Mouse (Mus musculus): ENCODE results near the gene Usp17lb. TPM values are rescaled to one million over a fixed set of nuclear protein-coding genes. Genes with fewer than 3 reads are reported as not detected.
"Not testable (repeated sequence)": the region's sequence is repeated elsewhere in the genome, so short reads cannot be mapped to it uniquely, and the experiment has no call there.

Gene Usp17lb
- total RNA-seq (2021) = not detected
- long read RNA-seq, experiment 1 = 0 reads
- long read RNA-seq, experiment 2 = 0 reads

GRCm38 (mm10) chr7:104842503-104842902 is at the start of gene Usp17lb:
TSS of gene Usp17lb (minus strand) at chr7:104842603.
- no peak for DNase-seq (ENCODE audit: low spot score)

- no peak for DNase-seq (ENCODE audit: low spot score)
Measured at GRCm38 (mm10) chr7:104877731-104878130, 35.3 kb upstream of the Usp17lb start, which contains the start of gene Olfr665. TSS of gene Olfr665 (plus strand) at chr7:104878031.

GRCm38 (mm10) chr7:104861381-104861780 is 19.0 kb upstream of the Usp17lb start:
- no peak for DNase-seq (ENCODE audit: low spot score)

DNA sequence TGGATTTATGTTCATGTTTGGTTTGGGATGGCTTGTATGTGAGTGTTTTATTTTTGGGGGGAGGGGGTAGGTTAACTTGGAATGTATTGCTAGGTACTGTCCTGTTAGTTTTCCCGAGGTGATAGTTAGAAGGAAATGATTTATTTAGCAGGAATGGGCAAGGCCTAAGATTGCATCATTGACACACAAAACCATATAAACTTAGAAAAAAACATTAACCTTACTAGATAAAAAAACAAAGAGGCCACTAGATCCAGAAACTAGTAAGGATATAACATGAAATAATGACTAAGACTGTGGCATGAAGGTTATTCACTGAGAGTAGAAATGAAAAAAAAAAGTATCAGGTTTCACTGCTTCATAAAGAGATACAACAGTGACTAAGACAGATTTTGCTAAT is 15.3 kb upstream of the Usp17lb start:
- DNase-seq (ENCODE audit: low spot score) = no peak

DNA sequence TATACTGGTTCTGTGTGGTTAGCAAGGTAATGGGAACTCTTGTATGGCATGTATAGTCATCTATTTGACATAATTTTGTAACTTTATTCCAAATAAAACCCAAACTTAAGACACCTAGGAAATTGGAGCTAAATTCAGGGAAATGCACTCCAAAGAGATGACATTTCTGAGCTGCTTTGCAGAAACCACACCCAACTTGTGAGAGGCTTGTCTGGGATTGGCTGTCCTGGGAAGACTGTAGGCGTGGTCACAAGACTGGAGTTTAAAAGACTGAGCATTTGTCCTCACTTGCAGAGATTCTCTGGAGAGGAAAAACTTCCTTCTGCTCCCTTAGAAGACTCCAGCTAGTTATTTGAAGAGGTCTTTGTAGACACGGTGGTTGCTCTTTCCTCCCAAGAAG is 14.3 kb upstream of the Usp17lb start, which contains the start of gene Usp17la:
Gene Usp17la (plus strand): TSS at position 301 of the 400 bp plus-strand sequence.
- DNase-seq (ENCODE audit: low spot score) = not testable (repeated sequence)

- no peak for DNase-seq (ENCODE audit: low spot score)
Measured at GRCm38 (mm10) chr7:104855248-104855750, 12.9 kb upstream of the Usp17lb start.

GRCm38 (mm10) chr7:104851546-104851945 is 9.1 kb upstream of the Usp17lb start:
- not testable (repeated sequence) for DNase-seq (ENCODE audit: low spot score)

DNA sequence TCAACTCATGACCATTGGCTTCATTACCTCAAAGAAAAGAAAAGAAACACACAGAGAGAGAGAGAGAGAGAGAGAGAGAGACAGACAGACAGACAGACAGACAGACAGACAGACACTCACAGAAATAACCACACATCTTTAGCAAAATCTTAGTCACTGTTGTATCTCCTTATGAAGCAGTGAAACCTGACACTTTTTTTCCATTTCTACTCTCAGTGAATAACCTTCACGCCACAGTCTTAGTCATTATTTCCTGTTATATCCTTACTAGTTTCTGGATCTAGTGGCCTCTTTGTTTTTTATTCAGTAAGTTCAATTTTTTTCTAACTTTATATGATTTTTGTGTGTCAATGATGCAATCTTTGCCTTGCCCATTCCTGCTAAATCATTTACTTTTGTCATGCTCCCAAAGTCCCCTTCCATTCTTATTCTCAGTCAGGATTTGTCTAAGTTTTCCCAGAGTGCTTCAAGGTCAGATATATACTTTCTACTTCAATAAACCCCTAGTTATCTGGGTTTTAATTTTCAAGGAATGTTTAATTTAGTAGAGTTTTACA is 1.4 kb upstream of the Usp17lb start:
- no peak for DNase-seq (ENCODE audit: low spot score)

DNA sequence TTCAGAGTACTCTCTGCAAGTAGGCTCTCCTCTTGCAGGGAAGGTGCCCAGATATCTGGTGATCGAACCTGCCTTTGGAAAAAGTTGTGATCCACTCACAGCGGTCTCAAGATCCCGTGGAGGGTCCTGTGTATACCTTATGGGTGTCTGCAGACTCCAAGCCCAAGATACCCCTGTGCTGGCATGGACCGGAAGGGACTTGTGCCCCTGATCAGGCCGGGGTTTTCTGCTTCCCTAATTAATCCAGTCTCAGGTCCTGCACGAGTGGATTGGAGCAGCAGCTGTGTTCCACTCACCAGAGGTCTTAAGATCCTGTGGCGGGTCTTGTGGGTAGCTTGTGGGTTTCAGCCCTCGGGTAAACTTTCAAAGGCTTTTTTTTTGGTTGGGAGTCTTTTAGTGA is 32.1 kb downstream of the Usp17lb start:
- DNase-seq (ENCODE audit: low spot score) = not testable (repeated sequence)

- DNase-seq (ENCODE audit: low spot score) = no peak
Measured at GRCm38 (mm10) chr7:104790796-104791195, 51.6 kb downstream of the Usp17lb start.

Other genes starting within 250 kb of the Usp17lb start
- not detected for gene Olfr655, start 240.8 kb downstream of the Usp17lb start, total RNA-seq (2021)
- gene Olfr656, start 228.6 kb downstream of the Usp17lb start, total RNA-seq (2021) = not detected
- not detected for gene Olfr657, start 217.8 kb downstream of the Usp17lb start, total RNA-seq (2021)
- not detected for gene Olfr658, start 195.3 kb downstream of the Usp17lb start, total RNA-seq (2021)
- not detected for gene Olfr659, start 175.8 kb downstream of the Usp17lb start, total RNA-seq (2021)
- gene Olfr661, start 156.1 kb downstream of the Usp17lb start, total RNA-seq (2021) = not detected
- not detected for gene Usp17le, start 65.1 kb downstream of the Usp17lb start, total RNA-seq (2021)
- gene Usp17la, start 14.4 kb upstream of the Usp17lb start, total RNA-seq (2021) = not detected
- gene Olfr665, start 35.4 kb upstream of the Usp17lb start, total RNA-seq (2021) = not detected
- gene Olfr666, start 53.3 kb upstream of the Usp17lb start, total RNA-seq (2021) = not detected
- not detected for gene Olfr667, start 78.9 kb upstream of the Usp17lb start, total RNA-seq (2021)
- not detected for gene Olfr668, start 85.5 kb upstream of the Usp17lb start, total RNA-seq (2021)
- gene Olfr669, start 91.6 kb upstream of the Usp17lb start, total RNA-seq (2021) = not detected
- not detected for gene Olfr670, start 120.0 kb upstream of the Usp17lb start, total RNA-seq (2021)
- gene Olfr671, start 136.5 kb upstream of the Usp17lb start, total RNA-seq (2021) = not detected
- not detected for gene Olfr672, start 159.4 kb upstream of the Usp17lb start, total RNA-seq (2021)
- not detected for gene Olfr675, start 185.9 kb upstream of the Usp17lb start, total RNA-seq (2021)
- not detected for gene Olfr676, start 190.1 kb upstream of the Usp17lb start, total RNA-seq (2021)
- not detected for gene Olfr677, start 208.8 kb upstream of the Usp17lb start, total RNA-seq (2021)
- not detected for gene Olfr678, start 221.9 kb upstream of the Usp17lb start, total RNA-seq (2021)
- gene Olfr679, start 238.6 kb upstream of the Usp17lb start, total RNA-seq (2021) = not detected